Mouse (Mus musculus): Measurements from ENCODE around the gene Tango2. TPM values are rescaled to one million over a fixed set of nuclear protein-coding genes. Genes with fewer than 3 reads are reported as not detected.

The Tango2 gene
- polyA plus RNA-seq, 1 experiment from 2014 or later, result 92.5 TPM

GRCm38 (mm10) chr16:18353106-18353505 lies 5.2 kb upstream of the Tango2 start:
- H3K9me3 ChIP-seq, result no peaks in the 10 kb centered on the region
- H3K27me3 ChIP-seq, result no peaks in the 10 kb centered on the region
- no peak overlapping the region for H3K4me2 ChIP-seq
- no peak for ATAC-seq (ENCODE audit: low FRiP score, low read depth)
- 79% methylated on average over 1 of the region's 1 CpGs for WGBS
- no peak overlapping the region for H3K4me3 ChIP-seq
- no peak overlapping the region for H3K27ac ChIP-seq (replicated peaks)
- H3K4me1 ChIP-seq (replicated peaks), result peaks cover 24% of the 10 kb centered on the region
- no peaks in the 10 kb centered on the region for H3K36me3 ChIP-seq
- H3K9ac ChIP-seq, result no peak overlapping the region

- H3K4me3 ChIP-seq, result no peak overlapping the region
- no peak for ATAC-seq (ENCODE audit: low FRiP score, low read depth)
- H3K4me1 ChIP-seq (replicated peaks), result peaks cover 35% of the 10 kb centered on the region
- 52% methylated on average over 5 of the region's 5 CpGs for WGBS
- H3K4me2 ChIP-seq, result no peak overlapping the region
- H3K27ac ChIP-seq (replicated peaks), result no peak overlapping the region
- no peaks in the 10 kb centered on the region for H3K9me3 ChIP-seq
- no peaks in the 10 kb centered on the region for H3K27me3 ChIP-seq
- no peak overlapping the region for H3K9ac ChIP-seq
- H3K36me3 ChIP-seq, result no peaks in the 10 kb centered on the region
Measured at GRCm38 (mm10) chr16:18351313-18352055, 3.6 kb upstream of the Tango2 start.

- no peak for ATAC-seq (ENCODE audit: low FRiP score, low read depth)
- no peak overlapping the region for H3K9ac ChIP-seq
- WGBS, result 63% methylated on average over 12 of the region's 12 CpGs
- peaks cover 39% of the 10 kb centered on the region for H3K4me1 ChIP-seq (replicated peaks)
- peak overlapping the region; percentile 85 for H3K4me3 ChIP-seq
- H3K27me3 ChIP-seq, result no peaks in the 10 kb centered on the region
- peak overlapping the region; percentile 77 for H3K4me2 ChIP-seq
- no peaks in the 10 kb centered on the region for H3K9me3 ChIP-seq
- H3K27ac ChIP-seq (replicated peaks), result no peak overlapping the region
- H3K36me3 ChIP-seq, result no peaks in the 10 kb centered on the region
Measured at GRCm38 (mm10) chr16:18349761-18350325, 1.9 kb upstream of the Tango2 start.

- Histone ChIP-seq H3K36me3 (no peaks in the 10 kb centered on the region), H3K9me3 (no peaks in the 10 kb centered on the region), H3K27ac (replicated peaks) (peak overlapping the region; percentile 66), H3K4me3 (peak overlapping the region; percentile 85), H3K27me3 (no peaks in the 10 kb centered on the region), H3K9ac (peak overlapping the region; percentile 84), H3K4me2 (peak overlapping the region; percentile 77), H3K4me1 (replicated peaks) (peaks cover 47% of the 10 kb centered on the region)
- ATAC-seq (ENCODE audit: low FRiP score, low read depth), result peak; percentile 1
- under 1% methylated on average over 28 of the region's 28 CpGs for WGBS
Measured at GRCm38 (mm10) chr16:18348601-18349175, 785 bp upstream of the Tango2 start.

GRCm38 (mm10) chr16:18345243-18345642 lies 2.7 kb downstream of the Tango2 start:
- Histone ChIP-seq H3K9ac (no peak overlapping the region), H3K4me2 (no peak overlapping the region), H3K4me1 (replicated peaks) (peaks cover 53% of the 10 kb centered on the region), H3K27me3 (no peaks in the 10 kb centered on the region), H3K9me3 (no peaks in the 10 kb centered on the region), H3K27ac (replicated peaks) (0 out of 2 replicates have a peak overlapping the region, but pooled peaks have one; percentile 32), H3K4me3 (no peak overlapping the region), H3K36me3 (no peaks in the 10 kb centered on the region)
- WGBS, result 4% methylated on average over 3 of the region's 3 CpGs
- ATAC-seq (ENCODE audit: low FRiP score, low read depth), result no peak; the same call in 1 of the 2 replicates

GRCm38 (mm10) chr16:18343778-18344177 lies 4.1 kb downstream of the Tango2 start:
- H3K27me3 ChIP-seq, result no peaks in the 10 kb centered on the region
- no peaks in the 10 kb centered on the region for H3K9me3 ChIP-seq
- peaks cover 41% of the 10 kb centered on the region for H3K4me1 ChIP-seq (replicated peaks)
- peak overlapping the region; percentile 44 for H3K9ac ChIP-seq
- peak; percentile 93 for ATAC-seq (ENCODE audit: low FRiP score, low read depth)
- no peaks in the 10 kb centered on the region for H3K36me3 ChIP-seq
- peak overlapping the region; percentile 68 for H3K27ac ChIP-seq (replicated peaks)
- H3K4me2 ChIP-seq, result peak overlapping the region; percentile 67
- peak overlapping the region; percentile 50 for H3K4me3 ChIP-seq
- 0% methylated on average over 37 of the region's 38 CpGs for WGBS

GRCm38 (mm10) chr16:18342650-18343570 lies 5.0 kb downstream of the Tango2 start:
- peak overlapping the region; percentile 50 for H3K4me3 ChIP-seq
- peaks cover 4% of the 10 kb centered on the region; the same call in 1 of the 2 replicates for H3K36me3 ChIP-seq
- H3K4me1 ChIP-seq (replicated peaks), result peaks cover 41% of the 10 kb centered on the region
- H3K9ac ChIP-seq, result peak overlapping the region; percentile 44
- H3K9me3 ChIP-seq, result no peaks in the 10 kb centered on the region
- peak overlapping the region; percentile 67 for H3K4me2 ChIP-seq
- WGBS, result 40% methylated on average over 9 of the region's 9 CpGs
- peak overlapping the region; percentile 40 for H3K27ac ChIP-seq (replicated peaks)
- no peaks in the 10 kb centered on the region for H3K27me3 ChIP-seq
- no peak for ATAC-seq (ENCODE audit: low FRiP score, low read depth)

GRCm38 (mm10) chr16:18342076-18342475 lies 5.8 kb downstream of the Tango2 start:
- Histone ChIP-seq H3K36me3 (peaks cover 4% of the 10 kb centered on the region; the same call in 1 of the 2 replicates), H3K27me3 (no peaks in the 10 kb centered on the region), H3K4me3 (no peak overlapping the region), H3K4me1 (replicated peaks) (peaks cover 33% of the 10 kb centered on the region), H3K4me2 (peak overlapping the region; percentile 67; the same call in 1 of the 2 replicates), H3K27ac (replicated peaks) (no peak overlapping the region), H3K9ac (0 out of 2 replicates have a peak overlapping the region, but pooled peaks have one; percentile 44), H3K9me3 (no peaks in the 10 kb centered on the region)
- 97% methylated on average over 2 of the region's 2 CpGs for WGBS
- ATAC-seq (ENCODE audit: low FRiP score, low read depth), result no peak

- no peak for ATAC-seq (ENCODE audit: low FRiP score, low read depth)
- Histone ChIP-seq H3K36me3 (peaks cover 4% of the 10 kb centered on the region; the same call in 1 of the 2 replicates), H3K9ac (no peak overlapping the region), H3K9me3 (no peaks in the 10 kb centered on the region), H3K4me1 (replicated peaks) (peaks cover 30% of the 10 kb centered on the region), H3K4me2 (no peak overlapping the region), H3K4me3 (no peak overlapping the region), H3K27me3 (no peaks in the 10 kb centered on the region), H3K27ac (replicated peaks) (no peak overlapping the region)
- 91% methylated on average over 8 of the region's 8 CpGs for WGBS
Measured at GRCm38 (mm10) chr16:18341605-18342004, 6.3 kb downstream of the Tango2 start.

- Histone ChIP-seq H3K4me3 (no peak overlapping the region), H3K4me1 (replicated peaks) (peaks cover 26% of the 10 kb centered on the region), H3K4me2 (no peak overlapping the region), H3K27me3 (no peaks in the 10 kb centered on the region), H3K9me3 (no peaks in the 10 kb centered on the region), H3K27ac (replicated peaks) (no peak overlapping the region), H3K9ac (no peak overlapping the region), H3K36me3 (peaks cover 4% of the 10 kb centered on the region; the same call in 1 of the 2 replicates)
- ATAC-seq (ENCODE audit: low FRiP score, low read depth), result no peak
- WGBS, result 36% methylated on average over 1 of the region's 1 CpGs
Measured at GRCm38 (mm10) chr16:18339866-18340265, 8.0 kb downstream of the Tango2 start.

- WGBS, result 94% methylated on average over 4 of the region's 4 CpGs
- peaks cover 12% of the 10 kb centered on the region; the same call in 1 of the 2 replicates for H3K36me3 ChIP-seq
Measured at GRCm38 (mm10) chr16:18337261-18337660, 10.6 kb downstream of the Tango2 start.

More at GRCm38 (mm10) chr16:18337261-18337660, 10.6 kb downstream of the Tango2 start:
- Histone ChIP-seq H3K4me3 (no peak overlapping the region), H3K27ac (replicated peaks) (no peak overlapping the region), H3K4me2 (no peak overlapping the region), H3K9me3 (no peaks in the 10 kb centered on the region), H3K27me3 (no peaks in the 10 kb centered on the region), H3K9ac (no peak overlapping the region), H3K4me1 (replicated peaks) (peaks cover 7% of the 10 kb centered on the region)
- ATAC-seq (ENCODE audit: low FRiP score, low read depth), result no peak

Data from hindbrain, embryonic 15.5 days (tissue).